Mouse (Mus musculus) ES-Bruce4 (cell line): ENCODE results near the gene Atxn2.

ENCODE experiments used
- CTCF ChIP-seq: IDR thresholded peaks from one replicate; pipeline ENCODE4 v1.8.1; 2011; ENCODE audit warnings: low read depth, low read length
- EP300 ChIP-seq: IDR thresholded peaks from 2 replicates; pipeline ENCODE4 v1.6.1; 2011; ENCODE audit warnings: low read depth, low read length; ENCODE audit not compliant: insufficient read depth
- POLR2A ChIP-seq: IDR thresholded peaks from one replicate; pipeline ENCODE4 v1.8.1; 2011; ENCODE audit warnings: low read length; ENCODE audit not compliant: insufficient read depth

- TF ChIP-seq POLR2A = no peak
- no peak for TF ChIP-seq EP300
- TF ChIP-seq CTCF = no peak
Measured at GRCm38 (mm10) chr5:121854768-121855167, 143.6 kb downstream of the Atxn2 start.
